Mouse (Mus musculus): ENCODE measurements around the gene Csnk1g2.
A peak's percentile ranks its signal among the peaks of the same experiment; 100 is the strongest.
"Not testable (repeated sequence)": the region's sequence is repeated elsewhere in the genome, so short reads cannot be mapped to it uniquely, and the experiment has no call there.

Csnk1g2 gene

DNA sequence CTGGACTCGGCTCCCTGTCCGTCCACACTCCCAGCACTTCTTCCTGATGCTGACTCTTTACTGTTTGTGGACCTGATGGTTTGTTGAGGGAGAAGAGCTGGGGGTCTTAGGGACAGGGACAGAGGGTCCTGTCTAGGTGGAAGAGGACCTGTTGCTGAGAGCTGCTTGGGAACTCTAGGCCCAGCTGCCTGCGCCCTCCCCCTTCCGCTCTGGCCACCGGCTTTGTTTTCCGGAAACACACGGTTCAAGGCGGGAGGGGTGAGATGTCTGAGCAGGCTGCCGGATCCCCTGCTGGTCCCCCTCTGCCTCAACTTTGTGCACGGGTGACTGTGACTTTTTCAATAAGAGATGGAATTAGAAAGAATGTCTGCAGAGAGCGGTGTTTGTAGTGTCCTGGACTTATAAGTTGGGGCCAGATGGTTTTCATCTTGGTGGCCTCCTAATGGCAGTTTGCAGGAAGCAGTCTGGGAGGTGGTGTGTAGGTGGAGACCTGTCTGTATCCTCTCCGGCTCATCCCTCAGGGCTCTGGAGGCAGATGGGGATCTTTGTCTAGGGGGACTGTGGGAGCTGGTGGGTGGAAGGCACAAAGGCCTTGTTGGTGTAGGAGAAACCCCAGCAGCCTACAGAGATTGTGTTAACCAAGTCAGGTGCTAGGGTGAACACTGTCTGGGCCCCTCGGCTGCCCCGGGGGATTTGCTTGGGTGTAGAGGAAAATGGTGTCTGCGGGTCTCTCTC, 986 bp downstream of the Csnk1g2 start:
- DNase-seq = peak; percentile 77 to 81

DNA sequence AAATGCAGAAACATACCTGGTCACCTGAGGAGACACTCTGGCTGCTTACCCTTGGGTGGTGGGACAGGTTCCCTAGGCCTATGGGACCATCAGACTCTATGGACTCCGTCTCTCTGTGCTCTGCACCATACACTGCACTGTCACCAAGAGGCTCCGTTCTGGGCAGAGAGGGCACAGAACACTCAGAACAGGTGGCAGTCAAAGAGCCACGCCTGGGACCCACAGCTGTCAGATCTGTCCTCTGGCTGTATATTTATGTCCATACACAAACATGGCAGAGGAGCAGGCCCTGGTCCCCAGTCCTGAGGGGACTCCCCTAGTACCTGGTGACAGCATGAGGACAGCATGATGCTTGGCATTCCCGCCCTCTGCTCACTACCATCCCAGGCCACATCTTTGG, 3.1 kb downstream of the Csnk1g2 start:
- no peak for DNase-seq

DNA sequence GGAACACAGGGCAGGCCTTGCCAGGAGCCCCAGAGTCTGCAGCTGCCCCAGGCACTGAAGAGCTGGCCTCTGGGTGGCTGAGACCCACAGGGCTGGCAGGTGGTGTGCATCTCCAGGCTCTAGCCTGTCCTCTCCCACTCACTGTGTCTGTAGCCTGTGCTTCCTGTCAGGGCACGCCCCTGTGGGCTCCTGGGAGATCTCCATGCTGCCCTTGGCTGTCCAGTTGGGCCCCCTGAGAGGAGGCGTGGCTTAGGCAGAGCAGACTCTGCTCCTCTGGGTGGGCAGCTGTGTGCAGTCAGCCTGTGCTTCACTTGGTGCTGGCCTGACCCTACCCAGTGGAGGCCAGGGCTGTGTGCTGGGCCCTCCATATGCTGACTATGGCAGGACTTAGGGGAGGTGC, 5.0 kb downstream of the Csnk1g2 start:
- no peak for DNase-seq

DNA sequence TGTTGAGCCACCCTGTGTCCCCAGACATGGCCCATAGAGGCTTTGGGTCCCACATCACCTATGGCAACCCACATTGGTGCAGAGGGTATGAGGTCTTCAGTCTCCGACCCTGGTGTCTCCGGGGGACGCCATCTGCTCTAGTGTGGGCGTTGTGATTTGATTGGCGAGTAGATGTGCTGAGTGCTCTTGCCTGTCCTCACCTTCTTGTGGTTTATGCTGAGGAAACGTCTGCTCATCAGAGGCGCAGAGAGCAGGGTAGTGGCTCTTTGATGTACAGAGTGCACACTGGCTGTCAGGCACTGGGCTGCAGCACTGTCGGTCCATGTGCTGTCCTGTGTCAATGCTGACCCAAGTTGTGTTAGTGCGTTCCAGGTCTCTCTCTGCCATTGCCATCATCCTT, 6.3 kb downstream of the Csnk1g2 start:
- DNase-seq = no peak

DNA sequence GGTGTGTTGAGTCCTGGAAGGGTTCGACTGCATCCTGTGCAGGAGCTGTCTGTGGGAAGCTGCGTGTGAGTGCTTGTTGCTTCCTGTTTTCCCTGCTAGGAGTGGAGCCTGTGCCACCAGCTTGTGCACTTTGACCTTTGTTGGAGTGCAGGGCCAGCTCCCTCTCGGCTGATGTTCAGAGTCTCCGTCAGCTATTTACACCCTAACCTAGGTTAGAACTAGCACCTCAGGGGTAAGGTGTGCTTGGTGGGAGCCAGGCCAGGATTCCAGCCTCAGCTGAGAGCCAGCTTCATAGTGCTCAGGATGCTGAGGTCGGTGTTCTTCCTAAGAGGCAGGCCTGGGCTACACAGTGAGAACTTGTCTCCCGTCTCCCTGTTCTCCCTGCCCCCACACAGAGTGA, 12.7 kb downstream of the Csnk1g2 start:
- no peak for DNase-seq

DNA sequence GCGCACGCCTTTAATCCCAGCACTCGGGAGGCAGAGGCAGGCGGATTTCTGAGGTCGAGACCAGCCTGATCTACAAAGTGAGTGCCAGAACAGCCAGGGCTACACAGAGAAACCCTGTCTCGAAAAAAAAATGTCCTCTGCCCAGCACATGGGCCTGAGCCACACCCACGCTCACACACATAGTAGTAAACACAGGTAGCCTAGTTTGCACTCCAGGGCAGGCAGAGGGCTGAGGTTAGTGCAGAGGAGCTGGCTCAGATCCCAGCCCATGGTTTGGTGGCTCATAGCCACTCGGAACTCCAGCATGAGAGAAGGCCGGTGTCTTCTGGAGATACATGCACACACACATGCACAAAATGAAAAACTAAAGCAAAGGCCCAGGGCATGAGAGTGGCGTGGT, 24.3 kb downstream of the Csnk1g2 start:
- no peak for DNase-seq

DNA sequence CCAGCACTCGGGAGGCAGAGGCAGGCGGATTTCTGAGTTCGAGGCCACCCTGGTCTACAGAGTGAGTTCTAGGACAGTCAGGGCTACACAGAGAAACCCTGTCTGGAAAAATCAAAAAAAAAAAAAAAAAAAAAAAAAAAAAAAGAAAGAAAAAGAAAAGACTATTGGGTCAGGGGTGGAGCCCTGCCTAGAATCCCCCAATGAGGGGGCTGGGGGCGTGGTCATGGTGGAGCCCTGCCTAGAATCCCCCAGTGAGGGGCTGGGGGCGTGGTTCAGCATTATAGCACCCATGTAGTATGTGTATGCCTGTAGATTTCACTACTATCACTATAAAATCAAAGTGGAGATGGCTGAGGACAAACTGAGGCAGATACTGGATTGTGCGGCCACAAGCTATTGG, 27.3 kb downstream of the Csnk1g2 start:
- DNase-seq = not testable (repeated sequence)

DNA sequence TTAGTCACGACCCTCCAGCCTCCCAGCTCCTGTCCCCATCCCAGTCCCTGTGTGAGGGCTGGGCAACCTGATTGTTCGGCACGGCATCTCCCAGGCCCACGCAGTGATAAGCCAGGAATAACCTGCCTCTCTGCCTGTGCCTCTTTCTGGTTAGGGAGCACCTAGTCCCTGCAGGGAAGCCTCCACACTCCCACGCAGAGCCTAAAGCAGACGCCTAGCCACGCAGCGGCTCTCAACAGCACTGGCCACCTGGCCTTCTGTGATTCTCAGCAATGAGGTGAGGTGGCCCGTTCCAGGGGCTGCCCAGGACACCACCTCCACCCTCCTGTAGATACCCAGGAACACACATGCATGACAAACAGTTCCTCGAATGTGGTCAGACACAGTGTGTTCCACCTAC, 27.8 kb downstream of the Csnk1g2 start:
- no peak for DNase-seq

DNA sequence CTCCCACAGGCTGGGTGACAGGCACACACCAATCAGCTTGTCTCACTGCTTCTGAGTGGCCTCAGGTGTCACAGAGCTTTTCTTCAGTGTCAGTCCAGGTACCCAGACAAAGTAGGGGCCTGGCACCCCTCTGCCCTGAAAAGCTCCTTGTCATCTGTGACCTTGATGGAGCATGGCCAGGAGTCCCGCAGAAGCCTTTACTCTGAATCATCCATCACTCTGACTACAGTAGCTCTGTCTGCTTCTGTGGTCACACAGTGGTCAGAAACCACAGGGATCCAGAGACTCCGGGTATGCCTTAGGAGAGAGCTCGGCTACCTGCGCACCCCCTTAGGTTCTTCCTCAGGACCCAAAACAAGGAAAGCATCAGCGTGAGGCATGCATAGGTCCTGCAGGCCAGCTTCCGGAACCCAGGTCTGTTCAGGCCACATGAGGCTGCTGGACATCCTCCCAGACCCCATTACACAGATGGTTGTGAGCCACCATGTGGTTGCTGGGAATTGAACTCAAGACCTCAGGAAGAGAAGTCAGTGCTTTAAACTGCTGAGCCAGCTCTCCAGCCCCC, 30.6 kb downstream of the Csnk1g2 start:
- DNase-seq = no peak

DNA sequence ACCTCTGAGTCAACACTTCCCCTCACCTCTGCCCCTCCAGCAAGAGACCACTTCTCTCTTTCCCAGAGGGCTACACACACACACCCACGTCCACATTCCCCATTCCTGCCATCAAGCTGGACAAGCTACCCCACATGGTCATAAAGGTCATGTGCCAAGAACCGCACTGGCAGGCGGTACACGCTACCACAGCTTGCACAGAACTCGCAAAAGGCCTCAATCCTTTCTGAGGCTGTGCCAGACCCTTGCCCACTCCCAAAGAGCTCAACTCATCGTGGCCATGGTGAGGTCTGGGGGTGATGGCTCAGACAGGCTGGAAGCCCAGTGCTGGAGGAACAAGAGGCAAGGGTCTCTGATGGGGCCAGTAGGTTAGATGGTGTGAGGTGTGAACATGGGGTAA, 32.2 kb downstream of the Csnk1g2 start:
- DNase-seq = no peak

DNA sequence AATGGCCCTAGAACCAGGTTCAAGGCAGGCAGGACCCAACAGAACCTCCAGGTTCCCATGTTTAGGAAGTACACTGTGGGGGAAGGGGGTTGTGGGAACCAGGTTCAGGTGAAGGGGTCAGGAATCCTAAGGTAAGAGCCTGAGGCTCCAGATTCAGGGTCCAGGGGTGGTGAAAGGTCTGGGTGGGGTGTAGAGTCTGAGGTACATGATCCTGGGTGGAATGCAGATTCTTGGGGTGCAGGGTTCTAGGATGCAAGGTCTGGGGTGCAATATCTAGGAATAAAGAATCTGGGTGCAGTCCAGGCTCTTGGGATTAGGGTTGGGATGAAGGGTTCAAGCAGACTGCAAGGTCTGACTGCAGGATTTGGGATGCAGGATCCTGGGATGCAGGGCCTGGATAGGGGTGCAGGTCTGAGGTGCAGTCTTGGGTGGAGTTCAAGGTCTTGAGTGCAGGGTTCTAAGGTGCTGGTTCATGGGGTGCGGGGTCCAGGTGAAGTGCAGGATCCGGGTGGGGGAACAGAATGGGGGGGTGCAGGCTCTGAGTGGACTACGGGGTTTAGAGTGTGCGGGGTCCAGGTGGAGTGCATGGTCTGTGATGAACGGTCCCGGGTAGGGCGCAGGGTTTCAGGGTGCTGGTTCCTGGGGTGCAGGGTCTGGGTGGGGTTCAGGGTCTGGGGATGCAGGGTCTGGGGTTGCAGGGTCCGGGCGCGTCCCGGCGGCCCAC, 32.9 kb downstream of the Csnk1g2 start:
- no peak for DNase-seq

DNA sequence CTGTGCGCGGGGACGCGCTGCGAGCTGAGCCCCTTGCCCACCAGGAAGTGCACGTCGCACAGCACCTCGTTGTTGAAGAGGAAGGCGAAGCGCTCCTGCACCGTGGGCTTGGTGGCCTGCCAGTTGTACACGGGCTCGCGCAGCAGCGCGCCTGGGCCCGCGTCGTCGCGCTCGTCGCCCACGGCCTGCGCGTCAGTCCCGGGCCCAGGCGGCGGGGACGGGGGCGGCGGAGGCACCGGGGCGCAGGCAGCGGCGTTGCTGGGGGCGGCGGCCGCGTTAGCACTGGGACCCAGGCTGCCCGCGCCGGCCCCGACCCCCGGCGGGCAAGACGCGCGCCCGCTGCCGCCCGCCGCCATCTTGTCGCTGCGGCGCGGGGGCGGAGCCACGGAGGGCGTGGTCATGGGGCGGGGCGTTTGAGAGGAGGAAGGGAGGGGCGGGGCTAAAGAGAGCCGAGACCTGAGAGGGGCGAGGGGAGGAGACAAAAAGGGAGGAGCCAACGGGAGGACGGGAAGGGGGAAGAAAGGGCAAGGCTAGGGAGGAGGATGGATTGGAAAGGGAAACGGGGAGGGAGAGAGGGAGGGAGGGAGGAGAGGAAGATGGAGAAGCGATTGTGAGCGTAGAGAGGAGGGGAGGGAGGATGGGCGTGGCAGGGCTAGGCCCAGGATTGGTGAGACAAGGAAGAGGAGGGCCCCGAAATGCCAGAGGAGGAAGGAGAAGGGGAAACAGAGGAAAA, 33.7 kb downstream of the Csnk1g2 start:
- peak; percentile 97 to 98 for DNase-seq

DNA sequence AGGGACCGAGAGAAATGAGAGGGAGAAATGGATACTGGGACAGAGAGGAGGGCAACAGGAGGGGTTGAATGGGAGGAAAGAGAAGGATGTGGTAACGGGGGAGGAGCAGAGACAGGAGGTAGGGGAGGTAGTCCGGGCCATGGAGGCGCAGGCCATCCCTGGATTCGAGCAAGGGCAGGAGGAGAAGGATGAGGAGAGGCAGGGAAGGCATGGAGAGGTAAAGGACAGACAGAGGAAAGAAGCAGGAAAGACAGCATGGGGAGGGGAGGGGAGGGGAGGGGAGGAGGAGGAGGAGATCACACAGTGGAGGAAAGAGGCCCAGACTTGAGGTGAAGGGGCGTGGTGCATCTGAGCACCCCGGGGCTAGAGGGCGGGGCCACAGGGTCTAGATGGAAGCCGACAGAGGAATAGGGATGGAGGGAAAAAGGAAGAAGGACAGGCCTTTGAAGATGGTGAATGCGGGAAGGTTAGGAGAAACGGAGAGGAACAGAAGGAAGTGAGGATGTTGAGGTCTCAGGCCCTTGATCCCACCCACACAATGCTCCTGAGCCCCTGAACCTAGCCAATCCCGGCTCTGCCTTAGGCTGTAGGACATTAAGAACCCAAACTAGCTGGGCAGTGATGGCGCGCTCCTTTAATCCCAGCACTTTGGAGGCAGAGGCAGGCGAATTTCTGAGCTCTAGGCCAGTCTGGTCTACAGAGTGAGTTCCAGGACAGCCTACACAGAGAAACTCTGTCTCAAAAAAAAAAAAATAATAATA, 34.4 kb downstream of the Csnk1g2 start, which contains the start of gene Btbd2:
Gene Btbd2 (minus strand): TSS at position 209 of the 761 bp plus-strand sequence.
- no peak for DNase-seq

DNA sequence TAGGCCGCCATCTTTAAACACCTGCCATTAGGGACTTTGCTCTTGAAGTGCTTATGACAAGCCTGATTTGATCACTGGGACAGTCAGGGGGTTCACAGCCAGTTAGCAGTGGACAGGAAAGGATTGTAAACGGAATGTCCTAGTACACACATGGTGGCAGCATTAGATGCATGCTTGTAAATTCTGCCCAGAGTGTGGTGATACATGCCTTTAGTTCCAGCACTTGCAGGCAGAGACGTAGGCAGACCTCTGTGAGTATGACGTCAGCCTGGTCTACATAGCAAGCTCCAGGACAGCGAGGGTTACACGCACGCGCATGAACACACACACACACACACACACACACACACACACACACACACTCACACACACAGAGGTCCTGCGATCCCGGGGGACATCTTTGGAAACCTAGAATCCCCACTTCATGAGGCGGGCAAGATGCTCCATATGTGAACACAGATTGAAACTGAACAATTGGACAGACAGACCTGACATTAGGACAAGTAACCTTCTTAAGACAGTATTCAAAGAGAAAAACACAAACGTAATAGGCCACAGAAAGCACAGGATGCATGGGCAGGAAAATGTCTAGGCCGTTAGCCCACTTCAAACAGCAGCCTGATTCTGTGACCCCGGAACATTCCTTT, 35.7 kb downstream of the Csnk1g2 start:
- no peak for DNase-seq

DNA sequence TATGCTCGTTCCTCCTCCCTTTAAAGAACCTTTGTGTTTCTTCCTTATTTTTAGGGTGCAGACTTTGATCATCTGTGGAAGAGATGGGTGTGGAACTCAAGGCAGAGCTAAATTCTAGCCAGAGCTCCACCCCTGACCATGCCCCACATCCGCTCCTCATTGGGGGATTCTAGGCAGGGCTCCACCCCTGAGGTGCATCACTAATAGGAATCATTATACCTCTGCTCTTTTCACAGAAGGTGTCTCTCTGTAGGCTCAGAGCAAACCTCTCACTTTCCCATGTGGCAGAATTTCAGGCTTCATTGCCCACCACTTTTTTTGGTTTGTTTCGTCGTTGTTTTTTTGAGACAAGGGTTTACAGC, 36.2 kb downstream of the Csnk1g2 start:
- peak; percentile 55 to 56 for DNase-seq

DNA sequence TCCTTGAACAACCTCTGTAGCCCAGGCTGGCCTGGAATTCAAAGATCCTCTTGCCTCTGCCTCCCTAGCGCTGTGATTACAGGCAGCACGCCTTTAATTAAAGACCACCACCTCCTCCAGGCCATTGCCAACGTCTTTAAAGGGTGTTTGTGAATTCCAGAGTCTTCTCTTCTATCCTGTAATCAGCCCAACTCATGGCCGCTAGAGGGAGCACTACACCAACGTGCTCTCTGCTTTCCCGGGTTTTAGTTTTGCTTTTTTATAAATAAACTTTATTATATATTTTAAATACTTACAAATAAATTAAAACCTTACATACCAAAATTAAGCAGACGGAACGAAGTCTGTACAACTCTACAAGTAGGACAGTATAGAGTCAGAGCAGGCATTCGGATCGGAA, 36.6 kb downstream of the Csnk1g2 start:
- peak; percentile 81 to 82 for DNase-seq

DNA sequence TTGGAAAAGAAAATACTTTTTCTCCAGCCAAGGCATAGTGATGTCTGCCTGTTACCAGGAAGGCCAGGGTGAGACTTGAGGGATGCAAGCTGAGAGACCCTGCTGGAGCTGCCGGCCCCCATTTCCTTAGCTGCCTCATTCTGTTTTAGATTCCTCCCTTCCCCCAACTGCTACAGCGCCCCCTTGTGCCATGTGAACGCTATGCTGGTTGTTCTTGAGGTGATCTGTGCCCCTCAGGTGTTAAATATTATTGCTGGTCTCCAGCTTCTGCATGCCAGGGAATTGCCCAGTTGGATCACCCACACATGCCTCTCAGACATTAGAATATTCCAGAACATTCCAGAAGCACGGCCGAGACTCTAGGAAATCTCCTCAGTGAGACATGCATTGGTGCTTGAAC, 38.5 kb downstream of the Csnk1g2 start:
- DNase-seq = peak; percentile 91 to 92

DNA sequence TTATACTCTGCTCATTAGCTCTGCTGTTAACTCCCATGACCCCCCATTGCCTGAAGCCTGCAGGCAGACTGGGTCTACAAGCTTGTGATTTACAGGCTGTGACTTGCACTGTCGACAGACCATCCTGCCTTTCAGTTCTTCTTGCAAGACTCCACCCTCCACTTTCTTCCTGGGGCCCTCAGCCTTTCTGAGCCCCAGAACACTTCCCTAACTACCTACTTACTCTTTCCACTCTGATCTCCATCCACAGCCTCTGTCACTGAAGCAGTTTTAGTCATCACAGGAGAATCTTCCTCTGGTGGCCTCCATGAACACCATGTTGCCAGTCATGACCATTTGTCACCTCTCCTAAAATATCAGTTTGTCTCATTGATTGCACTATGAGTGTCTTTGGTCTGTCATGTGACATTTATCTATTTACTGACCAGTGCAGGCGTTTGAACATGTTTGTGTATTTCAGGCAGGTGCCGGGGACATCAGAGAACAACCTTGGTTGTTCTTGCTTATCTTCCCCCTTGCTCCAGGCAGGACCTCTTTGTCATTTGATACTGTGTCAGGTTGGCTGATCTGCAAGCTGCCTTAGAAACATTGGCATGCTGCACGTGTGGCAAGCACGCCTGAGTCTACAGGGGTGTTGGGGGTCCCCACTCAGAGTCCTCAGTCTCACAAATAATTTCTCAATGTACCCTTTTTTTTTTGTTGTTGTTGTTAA, 41.0 kb downstream of the Csnk1g2 start:
- peak; percentile 47 to 51 for DNase-seq

DNA sequence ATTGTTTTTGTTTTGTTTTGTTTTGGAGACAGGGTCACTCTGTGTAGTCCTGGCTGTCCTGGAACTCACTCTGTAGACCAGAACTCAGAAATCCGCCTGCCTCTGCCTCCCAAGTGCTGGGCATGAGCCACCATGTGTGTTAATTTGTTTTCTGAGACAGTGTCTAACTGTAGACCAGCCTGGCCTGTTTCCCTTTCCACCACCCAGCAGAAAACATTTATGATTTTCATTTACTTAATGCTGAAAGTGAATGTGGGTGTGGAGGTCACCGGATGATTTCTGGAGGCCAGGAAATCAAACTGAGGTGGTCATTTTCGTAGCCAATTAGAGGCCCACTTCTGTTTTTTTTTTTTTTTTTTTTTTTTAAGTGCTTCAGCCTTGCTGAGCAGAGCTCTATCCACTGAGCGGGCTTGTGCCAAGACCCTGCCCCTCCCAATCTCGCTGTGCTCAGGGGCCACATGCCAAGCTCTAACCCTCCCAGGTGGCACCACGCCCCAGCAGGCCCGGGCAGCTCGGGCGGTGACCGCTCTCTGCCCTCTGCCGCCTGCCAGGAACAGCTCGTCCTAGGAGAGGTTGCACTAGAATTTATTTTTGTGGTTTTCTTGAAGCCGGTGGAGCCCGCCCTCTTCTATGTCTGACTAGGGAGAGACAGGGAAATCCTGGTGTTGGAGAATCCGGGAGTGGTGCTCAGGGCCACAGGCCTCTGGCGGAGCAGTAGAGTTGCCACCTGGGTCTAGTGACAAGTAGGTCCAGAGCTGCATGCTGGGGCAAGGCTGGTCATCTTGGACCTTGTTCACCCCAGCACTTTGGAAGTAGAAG, 41.8 kb downstream of the Csnk1g2 start:
- DNase-seq = peak in 1 of 2 experiments; percentile 33

DNA sequence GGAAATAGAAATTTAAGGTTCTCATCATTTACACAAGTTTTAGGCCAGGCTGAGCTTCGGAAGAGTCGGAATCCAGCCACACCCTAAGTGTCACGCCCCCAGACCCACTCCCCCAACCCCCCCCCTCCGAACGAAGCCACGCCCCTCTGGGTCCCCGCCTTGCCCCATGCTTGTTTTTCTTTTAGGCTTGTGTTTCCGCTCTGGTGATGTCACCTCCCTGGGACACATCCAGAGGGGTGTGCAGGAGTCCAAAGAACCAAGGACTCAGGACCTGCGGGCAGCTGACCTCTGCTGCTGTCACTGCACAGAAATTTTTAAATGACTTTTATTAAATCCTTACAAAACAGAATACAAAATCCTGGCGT, 42.4 kb downstream of the Csnk1g2 start:
- no peak for DNase-seq

DNA sequence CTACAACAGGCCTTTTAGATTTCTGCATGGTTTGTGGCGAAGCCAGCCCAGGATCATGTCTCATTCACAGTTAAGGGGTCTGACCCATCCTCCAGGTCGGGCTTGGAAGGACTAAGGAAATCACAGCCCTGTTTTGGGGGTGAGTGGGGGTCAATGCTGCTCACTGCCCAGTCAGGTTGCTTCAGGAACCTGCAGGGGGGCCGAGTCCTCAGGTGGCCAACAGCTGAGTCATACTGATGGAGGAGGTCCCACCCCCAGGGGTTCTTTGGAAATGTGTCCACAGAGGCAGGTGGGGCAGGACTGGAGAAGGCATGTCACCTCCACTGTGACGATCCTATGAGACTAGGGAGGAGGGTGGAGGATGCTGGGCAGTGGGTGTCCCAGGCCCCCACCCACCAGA, 42.8 kb downstream of the Csnk1g2 start:
- no peak for DNase-seq

Data from B cell, adult 2 months (primary cell).